Mouse (Mus musculus): ENCODE measurements at regions not wholly inside any gene's neighbourhood (a gene's known extent, or its start where the extent isn't known, plus 50 kb on each side); places are given as distances from the start of the nearest gene placed in this dataset.

- no peak for TF ChIP-seq CTCF (conservative IDR thresholded peaks at IDR 0.05; ENCODE audit: low read length)
- TF ChIP-seq POU5F1 (IDR thresholded peaks at IDR 0.05; ENCODE audit: borderline replicate concordance, low read length): no peak
- no peak for TF ChIP-seq NANOG (IDR thresholded peaks at IDR 0.05; ENCODE audit: borderline replicate concordance, low read length)
Measured at GRCm38 (mm10) chr6:13286542-13287273, 61.9 kb upstream of the Vwde start.
